Mouse (Mus musculus): ENCODE data around the gene Nin. TPM values are rescaled to one million over a fixed set of nuclear protein-coding genes. Genes with fewer than 3 reads are reported as not detected.

The Nin gene
- total RNA-seq (2021), result 10 to 100 TPM; 21.8 to 26.1 TPM
- long read RNA-seq, experiment 1, partial matches to known transcripts, result 0 of 2 reads
- long read RNA-seq, experiment 1, other reads (novel, unspliced or antisense), result 2 of 2 reads
- long read RNA-seq, experiment 2, full-length matches to known transcripts, result 1 of 4 reads
- long read RNA-seq, experiment 2, partial matches to known transcripts, result 3 of 4 reads
- long read RNA-seq, experiment 2, other reads (novel, unspliced or antisense), result 0 of 4 reads

DNA sequence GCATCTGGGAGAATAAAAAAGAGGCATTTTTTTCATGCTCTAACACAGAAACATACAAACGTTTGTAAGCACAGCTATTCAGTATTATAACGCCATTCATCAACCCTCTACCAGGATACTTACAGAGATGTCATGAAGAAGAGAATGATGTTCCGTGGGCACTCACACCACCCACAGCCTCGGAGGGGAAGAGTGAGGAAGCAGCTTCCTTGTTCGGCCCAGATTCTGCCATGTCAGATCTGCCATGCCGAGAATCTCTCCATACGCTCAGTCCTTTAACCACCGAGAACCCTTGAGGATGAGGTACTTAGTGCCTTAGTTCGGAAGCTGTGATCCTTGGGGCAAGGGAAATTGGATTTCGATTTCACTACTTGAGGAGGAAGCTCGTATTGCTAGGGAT is at the start of gene Nin:
Gene Nin, minus strand, starts transcription at position 367 of the 400 bp plus-strand sequence.
- no peak for DNase-seq
- intact Hi-C loops (cut with DNase I), result loop anchor here (5.0 kb wide), 1 partner anchor 34 kb away; no protein-coding TSS in a partner anchor

DNA sequence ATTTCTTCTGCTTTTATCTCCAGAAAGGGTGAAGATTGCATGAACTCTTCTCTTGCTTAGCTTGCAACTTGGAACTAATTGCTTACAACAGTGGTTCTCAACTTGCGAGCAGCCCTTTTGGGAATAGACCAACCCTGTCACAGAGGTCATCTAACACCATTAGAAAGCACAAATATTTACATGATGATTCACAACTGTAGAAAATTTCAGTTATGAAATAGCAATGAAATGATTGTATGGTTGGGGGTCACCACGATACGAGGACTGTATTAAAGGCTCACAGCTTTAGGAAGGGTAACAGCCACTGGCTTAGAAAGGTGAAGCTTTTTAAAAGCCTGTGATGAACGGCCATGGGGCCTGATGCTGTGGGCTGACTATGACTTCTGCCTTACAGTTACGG is 47.5 kb upstream of the Nin start:
- intact Hi-C loops (cut with DNase I), result no loop called here
- DNase-seq, result no peak

DNA sequence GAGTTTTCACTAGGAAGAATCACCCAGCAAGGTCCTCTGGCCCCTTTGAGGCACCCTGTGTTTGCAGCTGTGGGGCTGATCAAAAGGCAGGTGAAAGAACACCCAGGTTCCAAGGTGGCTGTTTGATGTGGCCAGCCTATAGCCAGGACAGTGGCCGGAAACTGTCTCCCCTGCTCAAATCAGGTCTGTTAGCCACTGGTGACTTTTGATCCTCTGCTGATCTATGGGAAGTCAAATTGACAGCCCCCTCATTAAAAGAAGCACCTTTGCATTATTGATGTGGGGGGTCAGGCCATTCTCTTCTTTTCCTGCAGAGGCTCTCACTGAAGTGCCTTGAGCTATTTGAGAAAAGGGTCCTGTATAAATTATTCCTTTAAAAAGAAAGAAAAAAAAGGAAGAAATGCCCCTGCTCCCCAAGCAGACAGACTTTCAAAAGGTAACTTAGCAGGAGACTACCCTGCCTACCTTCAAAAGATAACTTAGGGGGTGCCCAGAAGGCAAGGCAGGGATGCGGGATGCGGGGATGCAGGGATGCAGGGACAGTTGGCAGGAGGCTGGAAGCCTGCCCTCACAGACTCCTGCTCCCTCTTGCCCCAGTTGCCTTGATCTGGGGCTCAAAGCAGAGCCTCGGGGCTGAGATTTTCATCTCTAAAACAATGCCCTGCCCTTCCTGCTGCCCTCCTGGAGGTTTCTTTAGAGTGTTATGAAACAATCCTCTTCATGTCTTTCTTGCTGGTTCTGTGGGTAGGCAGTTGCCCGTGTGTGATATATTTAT is 44.0 kb upstream of the Nin start:
- DNase-seq, result no peak
- intact Hi-C loops (cut with DNase I), result no loop called here

DNA sequence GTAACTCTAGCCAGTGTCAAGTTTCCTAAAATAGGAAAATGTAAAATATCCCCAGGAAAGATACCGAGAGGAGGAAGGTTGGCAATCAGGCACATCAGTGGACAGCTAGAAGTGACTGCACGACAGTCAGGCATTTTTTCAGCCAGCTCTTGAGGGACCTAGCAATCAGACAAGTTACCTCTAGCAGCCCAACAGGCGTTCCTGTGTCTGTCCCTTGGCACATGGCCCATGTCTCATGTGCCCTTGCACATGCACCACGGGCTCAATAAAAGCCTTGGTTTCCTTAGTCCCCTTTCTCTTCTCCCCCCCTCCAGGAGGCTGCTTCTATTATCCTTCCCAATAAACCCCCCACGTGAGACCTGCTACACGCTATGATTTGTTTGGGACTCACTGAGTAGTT is 42.7 kb upstream of the Nin start:
- intact Hi-C loops (cut with DNase I), result no loop called here
- DNase-seq, result no peak

DNA sequence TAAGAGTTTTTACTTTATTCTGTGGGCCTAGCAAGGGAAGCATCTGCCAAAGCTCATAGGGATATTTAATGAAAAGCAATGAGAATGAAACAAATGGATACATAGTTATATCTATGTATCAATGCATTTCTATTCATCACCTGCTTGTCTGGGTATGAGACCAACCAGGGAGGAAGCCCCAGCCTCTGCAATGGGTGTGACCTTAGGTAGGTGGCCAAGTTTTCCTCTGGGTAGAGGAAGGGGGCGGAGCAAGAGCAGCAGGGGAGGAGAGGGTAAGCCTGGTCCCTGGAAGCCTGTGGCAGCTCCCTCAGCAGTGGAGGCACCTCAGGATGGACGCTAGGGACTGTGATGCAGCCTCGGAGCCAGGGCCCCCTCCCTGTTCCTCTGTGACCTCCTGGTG is 40.3 kb upstream of the Nin start, which contains the start of gene Abhd12b:
Gene Abhd12b, plus strand, starts transcription at position 301 of the 400 bp plus-strand sequence.
- DNase-seq, result no peak
- intact Hi-C loops (cut with DNase I), result no loop called here

DNA sequence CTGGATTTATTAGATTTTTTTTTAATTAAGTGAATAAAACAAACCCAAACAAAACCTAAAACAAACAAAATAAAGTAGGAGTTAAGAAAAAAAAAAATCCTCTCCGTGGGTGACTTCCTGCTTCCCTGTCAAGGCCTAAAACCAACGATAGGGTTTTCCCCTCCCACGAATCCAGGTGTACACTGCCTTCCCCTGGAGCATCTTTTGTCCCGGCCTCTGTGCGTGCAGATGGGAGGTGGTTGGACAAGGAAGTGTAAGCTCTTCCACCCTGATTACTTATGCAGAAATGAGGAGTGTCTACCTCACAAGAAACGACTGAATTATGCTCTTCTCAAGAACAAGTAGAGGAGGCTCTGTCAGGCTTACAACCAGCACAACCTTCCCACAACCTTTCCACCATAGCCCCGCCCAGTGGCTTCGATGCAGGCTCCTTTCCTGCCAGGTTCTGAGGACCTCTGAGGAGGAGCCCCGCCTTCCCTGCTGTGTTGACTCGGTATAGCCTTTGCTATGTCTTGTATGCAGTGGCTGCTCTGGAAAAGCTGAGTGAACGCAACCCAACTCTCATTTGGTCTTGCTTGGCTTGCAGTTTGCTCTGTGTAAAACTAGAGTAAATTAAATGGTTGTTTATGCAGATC is 35.2 kb upstream of the Nin start:
- intact Hi-C loops (cut with DNase I), result loop anchor here (5.0 to 10.0 kb wide), 4 partner anchors 36 to 394 kb away; partner anchors contain the start of gene Nin
- peak in 1 of 2 experiments; percentile 20 for DNase-seq

DNA sequence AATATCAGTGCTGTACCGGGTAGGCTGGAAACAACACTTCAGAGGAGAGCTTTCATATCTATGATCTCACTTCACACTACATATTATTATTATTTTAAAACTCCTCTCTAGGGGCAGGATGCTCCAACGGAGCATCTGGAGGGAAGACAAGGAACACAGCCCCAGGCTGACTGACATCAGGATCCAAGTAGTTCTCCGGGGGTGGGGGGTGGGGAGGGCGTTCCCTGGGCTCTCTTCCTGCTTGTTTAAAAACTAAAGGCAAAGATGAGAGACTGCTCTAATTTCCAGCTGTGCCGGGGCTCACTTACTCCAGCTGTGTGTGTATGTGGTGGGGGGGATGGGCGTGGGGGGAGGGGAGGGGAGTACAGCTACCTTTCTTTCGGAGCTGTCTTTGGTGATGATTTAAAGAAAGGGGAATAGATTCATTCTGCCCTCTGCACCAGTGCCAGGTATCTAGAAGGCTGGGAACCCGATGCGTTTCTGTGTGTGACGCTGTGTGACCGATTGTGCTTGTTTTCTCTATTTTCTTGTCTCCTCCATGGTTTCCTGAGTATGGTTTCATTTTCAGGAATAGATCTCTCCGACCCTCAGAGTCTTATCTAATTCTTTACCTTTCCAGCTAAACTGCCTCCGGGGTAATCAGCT is 34.6 kb upstream of the Nin start:
- peak in 1 of 2 experiments; percentile 18 for DNase-seq
- intact Hi-C loops (cut with DNase I), result loop anchor here (5.0 to 10.0 kb wide), 4 partner anchors 36 to 393 kb away; partner anchors contain the start of gene Nin

DNA sequence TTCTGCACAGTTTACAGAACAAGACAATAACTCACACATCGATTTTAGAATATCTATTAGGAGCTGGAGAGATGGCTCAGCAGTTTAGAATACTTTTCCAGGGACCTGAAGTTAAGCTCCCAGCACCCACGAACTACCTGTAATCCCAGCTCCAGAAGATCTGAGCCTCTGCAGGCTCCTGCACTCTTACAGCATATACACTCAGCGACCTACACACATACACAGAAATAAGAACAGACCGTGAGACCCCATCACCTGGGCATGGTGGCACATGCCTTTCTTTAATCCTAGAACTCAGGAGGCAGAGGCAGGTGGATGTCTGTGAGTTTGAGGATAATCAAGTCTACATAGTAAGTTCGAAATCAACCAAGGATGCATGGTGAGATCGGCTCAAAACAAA is 32.1 kb upstream of the Nin start:
- intact Hi-C loops (cut with DNase I), result loop anchor here (5.0 to 10.0 kb wide), 4 partner anchors 33 to 391 kb away; partner anchors contain the start of gene Nin
- DNase-seq, result no peak

DNA sequence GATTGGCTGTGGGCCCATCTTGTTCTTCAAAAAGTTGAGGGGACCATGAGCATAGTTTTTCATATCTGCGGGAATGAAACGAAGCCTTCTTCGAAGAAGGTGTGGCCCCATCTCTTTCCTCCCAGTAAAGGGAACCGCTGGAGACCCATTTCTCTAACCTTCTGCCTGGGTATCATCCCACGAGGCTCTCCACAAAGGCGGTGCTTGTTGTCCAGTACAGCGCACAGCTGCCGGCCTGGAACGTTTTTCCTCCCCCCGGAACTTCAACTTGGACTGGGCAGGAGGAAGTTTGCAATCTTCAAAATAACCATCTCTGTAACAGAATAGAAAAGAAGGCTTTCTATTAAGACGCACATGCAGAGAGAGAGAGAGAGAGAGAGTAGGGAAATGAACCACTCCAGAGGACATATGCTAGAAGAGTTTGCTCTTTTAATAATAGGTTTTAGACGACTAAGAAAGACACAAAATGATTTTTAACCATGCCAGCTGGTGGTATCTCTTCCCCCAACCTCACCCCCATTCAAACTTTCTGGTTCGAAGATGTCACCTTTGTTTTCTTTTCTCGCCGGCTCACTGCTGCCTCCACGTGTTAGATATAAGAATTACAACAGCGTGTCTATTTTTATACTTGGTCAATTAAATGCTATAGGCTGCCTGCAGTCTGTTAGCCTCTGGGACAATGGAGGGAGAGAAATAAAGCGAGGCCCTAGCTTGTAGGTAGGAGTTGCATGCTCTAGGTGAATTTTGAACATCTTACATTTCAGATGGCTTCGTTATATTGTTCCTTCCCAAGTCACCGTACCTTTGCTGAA is 31.3 kb upstream of the Nin start:
- intact Hi-C loops (cut with DNase I), result loop anchor here (5.0 to 10.0 kb wide), 4 partner anchors 33 to 390 kb away; partner anchors contain the start of gene Nin
- peak; percentile 55 to 79 for DNase-seq

DNA sequence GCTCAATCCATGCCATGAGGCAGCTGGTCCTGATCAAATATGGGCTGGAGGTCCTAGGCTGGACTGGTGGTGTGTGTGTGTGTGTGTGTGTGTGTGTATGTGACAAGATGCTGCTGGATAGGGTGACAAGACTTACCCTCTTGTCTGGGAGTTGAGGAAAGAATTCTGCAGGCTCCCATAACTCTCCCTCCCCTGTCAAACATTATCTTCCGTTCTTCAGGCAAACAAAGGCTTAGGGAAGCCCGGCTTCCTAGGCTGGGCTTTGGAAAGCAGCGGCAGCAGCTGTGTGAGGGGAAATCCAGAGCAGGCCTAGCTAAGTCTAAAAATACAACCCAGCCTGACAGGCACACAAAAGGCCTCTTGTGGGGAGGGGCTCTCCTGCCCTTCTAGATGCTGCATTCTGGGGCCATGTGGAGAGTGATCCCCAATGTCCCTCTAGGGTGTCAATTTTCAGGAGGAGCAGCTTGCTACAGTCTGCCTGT is 30.6 kb upstream of the Nin start:
- intact Hi-C loops (cut with DNase I), result loop anchor here (10.0 kb wide), 1 partner anchor 389 kb away; no protein-coding TSS in a partner anchor

DNA sequence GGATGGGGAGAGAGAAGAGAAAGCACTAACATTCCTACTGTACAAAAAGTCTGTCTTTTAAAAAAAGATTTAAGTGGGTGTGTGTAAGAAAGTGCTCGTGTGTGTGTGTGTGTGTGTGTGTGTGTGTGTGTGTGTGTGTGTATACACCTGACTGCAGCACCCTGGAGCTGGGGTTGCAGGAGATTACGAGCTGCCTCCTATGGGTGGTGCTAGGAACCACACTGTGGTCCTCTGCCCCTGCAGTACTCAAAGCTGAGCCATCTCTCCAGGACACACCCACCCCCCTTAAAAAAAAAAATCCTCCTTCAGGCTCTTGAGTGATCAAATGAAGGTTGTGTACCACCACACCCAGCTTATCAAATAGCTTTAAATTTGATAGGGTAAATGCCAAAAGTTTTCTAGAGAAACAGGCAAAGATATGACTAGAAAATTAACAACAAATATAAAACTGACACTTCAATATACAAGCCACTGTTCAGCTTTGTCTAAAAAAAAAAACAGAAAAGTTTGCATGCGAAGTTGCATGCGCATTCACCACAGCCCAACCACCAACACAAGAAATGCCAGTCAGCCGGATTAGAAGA is 27.6 kb upstream of the Nin start:
- no peak for DNase-seq
- intact Hi-C loops (cut with DNase I), result loop anchor here (10.0 kb wide), 1 partner anchor 386 kb away; no protein-coding TSS in a partner anchor

More for the DNA sequence above, 30.6 kb upstream of the Nin start:
- DNase-seq, result peak; percentile 26 to 35

DNA sequence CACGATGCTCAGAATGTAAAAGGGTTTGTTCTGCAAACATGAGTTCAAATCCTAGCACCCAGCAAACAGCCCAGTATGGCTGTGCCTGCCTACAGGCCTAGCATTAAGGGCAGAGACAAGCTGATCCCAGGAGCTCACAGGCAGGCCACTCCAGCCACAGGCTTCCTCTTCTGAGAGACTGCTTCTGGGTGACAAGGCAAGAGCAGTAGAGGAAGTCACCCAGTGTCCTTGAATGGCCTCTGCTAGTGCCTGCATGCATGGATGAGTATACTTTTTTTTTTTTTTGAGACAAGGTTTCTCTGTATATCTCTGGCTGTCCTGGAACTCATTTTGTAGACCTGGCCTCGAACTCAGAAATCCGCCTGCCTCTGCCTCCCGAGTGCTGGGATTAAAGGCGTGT is 27.0 kb upstream of the Nin start:
- intact Hi-C loops (cut with DNase I), result loop anchor here (10.0 kb wide), 1 partner anchor 386 kb away; no protein-coding TSS in a partner anchor
- no peak for DNase-seq

DNA sequence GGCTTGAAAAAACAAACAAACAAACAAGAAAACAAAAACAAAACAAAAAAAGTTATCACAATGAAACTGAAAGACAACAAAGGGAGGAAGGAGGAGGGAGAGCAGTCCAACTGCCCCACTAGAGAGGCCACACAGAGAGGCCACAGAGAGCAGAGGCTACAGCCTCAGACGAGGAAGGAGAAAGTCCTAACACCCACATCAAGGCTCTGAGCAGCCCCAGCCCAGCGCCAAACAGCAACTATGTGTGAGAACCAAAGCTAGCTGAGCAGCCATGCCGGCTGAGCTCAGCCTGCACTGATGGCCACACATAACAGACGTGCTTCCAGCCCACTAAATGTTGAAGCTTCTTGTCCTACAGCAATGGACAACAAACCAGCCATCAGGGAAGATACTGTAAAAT is 26.4 kb upstream of the Nin start:
- intact Hi-C loops (cut with DNase I), result loop anchor here (10.0 kb wide), 1 partner anchor 385 kb away; no protein-coding TSS in a partner anchor
- DNase-seq, result no peak

DNA sequence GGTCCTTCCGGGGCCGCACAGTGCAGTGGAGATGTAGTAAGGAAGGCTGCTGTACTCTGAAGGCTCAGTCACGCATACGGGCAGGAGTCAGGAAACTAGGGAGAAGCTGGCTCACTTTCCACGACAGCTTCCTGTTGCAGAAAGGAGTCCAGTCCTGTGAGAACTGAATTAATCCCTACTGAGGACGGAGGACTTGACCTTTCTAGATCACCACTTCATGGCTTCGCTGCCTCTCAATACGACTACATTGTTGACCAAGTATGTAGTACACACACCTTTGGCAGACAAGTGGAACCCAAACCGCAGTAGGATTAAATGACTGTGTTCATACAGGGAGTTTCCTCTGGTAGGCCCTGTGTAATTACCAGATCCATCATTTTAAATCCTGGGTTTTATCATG is 24.1 kb upstream of the Nin start:
- no peak for DNase-seq
- intact Hi-C loops (cut with DNase I), result no loop called here

DNA sequence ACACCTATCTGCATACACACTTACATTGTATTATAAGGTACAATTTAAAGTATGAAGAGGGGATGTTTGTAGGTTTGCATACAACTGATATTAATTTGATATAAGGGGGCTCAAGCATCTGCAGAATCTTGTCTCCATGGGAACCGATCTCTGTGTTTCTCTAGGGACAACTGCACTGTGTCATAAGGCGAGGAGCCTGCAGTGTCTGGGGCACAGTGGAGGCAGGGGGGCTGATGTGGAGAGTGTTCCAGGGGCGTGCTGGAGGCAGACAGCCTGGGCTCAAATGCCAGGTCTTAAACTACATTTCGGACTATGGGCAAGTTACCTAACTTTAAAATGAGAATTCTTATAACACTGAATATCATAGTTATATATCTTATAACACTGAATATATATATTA is 23.6 kb upstream of the Nin start:
- DNase-seq, result no peak
- intact Hi-C loops (cut with DNase I), result no loop called here

DNA sequence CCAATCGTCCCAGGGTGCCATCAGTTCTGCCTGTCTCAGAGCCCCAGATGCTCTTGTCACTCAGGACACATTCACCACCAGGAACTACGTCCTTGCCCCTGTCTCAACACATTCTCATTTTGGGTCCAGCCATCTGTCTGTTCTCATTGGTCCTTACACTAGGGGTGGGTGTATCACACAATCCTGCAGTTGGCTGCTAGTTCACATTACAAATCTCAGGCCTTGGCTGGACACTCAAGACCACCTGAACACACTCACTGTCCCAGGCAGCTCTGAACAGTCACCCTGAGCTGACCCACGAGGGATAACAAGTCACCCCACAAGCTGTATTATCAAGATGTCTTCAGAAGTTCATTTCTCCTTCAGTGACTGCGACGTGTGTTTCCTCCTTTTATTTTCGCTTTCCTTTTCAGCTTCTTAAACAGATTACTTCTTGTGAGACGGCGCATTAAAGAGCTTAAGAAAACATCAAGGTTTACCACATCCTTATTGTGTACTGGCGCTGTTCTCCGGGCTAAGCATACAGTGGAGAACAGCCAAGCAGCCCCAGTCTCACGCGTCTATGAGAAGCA is 22.8 kb upstream of the Nin start:
- no peak for DNase-seq
- intact Hi-C loops (cut with DNase I), result no loop called here

DNA sequence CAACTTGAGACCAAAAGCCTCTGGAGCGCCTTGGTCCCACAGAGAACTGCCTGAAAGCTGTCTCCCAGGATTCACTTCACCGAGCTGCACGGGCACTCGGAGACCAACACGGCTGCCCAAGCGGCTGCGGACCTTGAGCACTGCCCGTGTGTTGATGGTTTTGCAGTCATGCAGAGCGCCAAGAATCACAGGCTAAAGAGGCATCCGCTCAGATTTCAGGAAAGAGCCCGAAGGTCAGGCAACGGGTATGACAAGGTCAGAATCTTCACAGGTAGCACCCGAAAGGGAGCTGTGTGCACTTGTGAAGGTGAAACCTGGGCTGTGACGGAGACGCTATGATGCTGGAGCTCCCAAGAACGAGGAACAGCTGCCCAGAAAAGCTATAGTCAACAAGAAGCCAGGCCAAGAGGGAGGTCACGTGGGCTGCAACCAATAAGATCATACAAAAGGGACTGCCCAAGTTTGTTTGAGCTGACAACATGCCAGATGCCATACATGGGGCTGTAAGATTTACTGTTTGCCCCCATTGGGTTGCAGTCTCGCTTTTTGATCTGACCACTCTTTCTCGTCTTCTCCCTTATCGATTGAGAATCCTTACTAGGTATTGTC is 21.2 kb upstream of the Nin start:
- DNase-seq, result no peak
- intact Hi-C loops (cut with DNase I), result no loop called here

DNA sequence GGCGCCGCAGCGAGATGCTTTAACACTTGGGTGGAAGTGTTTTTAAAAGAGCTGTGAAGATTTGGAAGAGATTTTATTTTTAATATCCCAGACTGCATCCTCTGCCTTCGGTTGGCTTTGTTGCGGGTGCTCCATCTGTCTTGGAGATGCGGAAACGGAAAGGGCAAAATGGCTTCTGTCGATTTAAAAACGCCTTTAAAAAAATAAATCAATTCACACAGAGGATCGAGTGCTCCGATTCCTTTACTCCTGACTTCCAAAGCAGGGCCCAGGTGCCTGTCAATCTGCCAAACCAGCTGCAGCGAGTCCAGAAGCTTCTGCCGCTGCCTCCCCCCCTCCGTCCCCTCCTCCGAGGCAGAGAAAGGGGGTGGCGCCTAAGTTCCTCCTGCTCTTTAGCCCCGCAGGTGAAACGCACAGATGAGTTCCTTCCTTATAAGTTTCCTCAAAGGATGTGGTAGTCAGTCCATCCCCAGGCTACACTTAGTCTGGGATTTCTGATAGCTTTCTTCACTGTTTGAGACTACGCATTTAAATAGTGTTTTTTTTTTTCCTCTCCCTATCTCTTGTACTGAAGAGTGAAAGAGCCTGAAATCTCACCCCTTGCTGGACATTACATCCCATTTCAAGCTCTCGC is 17.6 kb upstream of the Nin start:
- intact Hi-C loops (cut with DNase I), result no loop called here
- DNase-seq, result peak in 1 of 2 experiments; percentile 35

Data from heart, postnatal 14 days (tissue).